Mouse (Mus musculus): ENCODE measurements around the gene Zfp566. TPM values are rescaled to one million over a fixed set of nuclear protein-coding genes. Genes with fewer than 3 reads are reported as not detected.
A peak's percentile ranks its signal among the peaks of the same experiment; 100 is the strongest.
"Not testable (repeated sequence)": the region's sequence is repeated elsewhere in the genome, so short reads cannot be mapped to it uniquely, and the experiment has no call there.

The Zfp566 gene
- total and polyA plus RNA-seq, 2 experiments from 2014 or later, result 0.93 to 18.0 TPM

GRCm38 (mm10) chr7:30121308-30122187 lies 31.2 kb upstream of the Zfp566 start, which contains the start of gene Zfp382:
Gene Zfp382, plus strand, starts transcription at chr7:30121942.
- H3K4me3 ChIP-seq (ENCODE audit: low read depth, low read length), result peak within 1 kb of the TSS; percentile 76
- peak; percentile 34 for TF ChIP-seq CTCF (IDR thresholded peaks at IDR 0.05)
- peak within 1 kb of the TSS; percentile 81 for H3K9ac ChIP-seq (replicated peaks; ENCODE audit: low read length, poor library complexity, severe bottlenecking)
- no peaks in the 10 kb centered on the region; the same call in 1 of the 2 replicates for H3K4me1 ChIP-seq (ENCODE audit: insufficient read depth, low read length)
- peak within 1 kb of the TSS; percentile 84 for H3K27ac ChIP-seq (ENCODE audit: low read depth, low read length)
- peak within 1 kb of the TSS; percentile 63 for H3K4me2 ChIP-seq (ENCODE audit: low read depth, low read length, poor library complexity, severe bottlenecking)
- under 1% methylated on average over 61 of the region's 61 CpGs for WGBS
- H3K36me3 ChIP-seq (ENCODE audit: insufficient read depth, low read length), result peaks cover 9% of the 10 kb centered on the region; the same call in 1 of the 2 replicates
- ATAC-seq (ENCODE audit: low FRiP score), result peak; percentile 92
- DNase-seq (ENCODE audit: low spot score), result peak; percentile 93
- H3K9me3 ChIP-seq (ENCODE audit: low read length), result no peaks in the 10 kb centered on the region
- H3K27me3 ChIP-seq (ENCODE audit: insufficient read depth, low read length), result no peaks in the 10 kb centered on the region

- not testable (repeated sequence) for DNase-seq (ENCODE audit: low spot score); H3K9ac ChIP-seq (replicated peaks; ENCODE audit: low read length, poor library complexity, severe bottlenecking); H3K27me3 ChIP-seq (ENCODE audit: insufficient read depth, low read length); H3K9me3 ChIP-seq (ENCODE audit: low read length); H3K27ac ChIP-seq (ENCODE audit: low read depth, low read length); H3K4me1 ChIP-seq (ENCODE audit: insufficient read depth, low read length); H3K4me2 ChIP-seq (ENCODE audit: low read depth, low read length, poor library complexity, severe bottlenecking); H3K36me3 ChIP-seq (ENCODE audit: insufficient read depth, low read length); H3K4me3 ChIP-seq (ENCODE audit: low read depth, low read length); ATAC-seq (ENCODE audit: low FRiP score)
- 95% methylated on average over 12 of the region's 12 CpGs for WGBS
Observed at GRCm38 (mm10) chr7:30117935-30118334, 27.6 kb upstream of the Zfp566 start.

GRCm38 (mm10) chr7:30116076-30116475 lies 25.7 kb upstream of the Zfp566 start:
- ATAC-seq (ENCODE audit: low FRiP score) (no peak), DNase-seq (ENCODE audit: low spot score) (no peak)
- H3K9me3 ChIP-seq (ENCODE audit: low read length), result 0 out of 2 replicates have a peak, but pooled peaks cover 4% of the 10 kb centered on the region
- no peak overlapping the region for H3K9ac ChIP-seq (replicated peaks; ENCODE audit: low read length, poor library complexity, severe bottlenecking)
- no peaks in the 10 kb centered on the region for H3K36me3 ChIP-seq (ENCODE audit: insufficient read depth, low read length)
- no peaks in the 10 kb centered on the region for H3K27me3 ChIP-seq (ENCODE audit: insufficient read depth, low read length)
- H3K4me1 ChIP-seq (ENCODE audit: insufficient read depth, low read length), result no peaks in the 10 kb centered on the region
- 88% methylated on average over 5 of the region's 5 CpGs for WGBS
- no peak overlapping the region for H3K4me3 ChIP-seq (ENCODE audit: low read depth, low read length)
- no peak overlapping the region for H3K4me2 ChIP-seq (ENCODE audit: low read depth, low read length, poor library complexity, severe bottlenecking)
- no peak overlapping the region for H3K27ac ChIP-seq (ENCODE audit: low read depth, low read length)
- no peak for TF ChIP-seq CTCF (IDR thresholded peaks at IDR 0.05)

GRCm38 (mm10) chr7:30099297-30099696 lies 9.0 kb upstream of the Zfp566 start:
- no peak for ATAC-seq (ENCODE audit: low FRiP score)
- Histone ChIP-seq H3K9ac (replicated peaks; ENCODE audit: low read length, poor library complexity, severe bottlenecking) (no peak overlapping the region), H3K9me3 (ENCODE audit: low read length) (no peaks in the 10 kb centered on the region), H3K36me3 (ENCODE audit: insufficient read depth, low read length) (peaks cover 22% of the 10 kb centered on the region), H3K4me1 (ENCODE audit: insufficient read depth, low read length) (peaks cover 3% of the 10 kb centered on the region; the same call in 1 of the 2 replicates), H3K27ac (ENCODE audit: low read depth, low read length) (no peak overlapping the region), H3K27me3 (ENCODE audit: insufficient read depth, low read length) (no peaks in the 10 kb centered on the region), H3K4me2 (ENCODE audit: low read depth, low read length, poor library complexity, severe bottlenecking) (no peak overlapping the region), H3K4me3 (ENCODE audit: low read depth, low read length) (no peak overlapping the region)
- TF ChIP-seq CTCF (IDR thresholded peaks at IDR 0.05), result no peak
- no peak for DNase-seq (ENCODE audit: low spot score)
- WGBS, result 95% methylated on average over 13 of the region's 13 CpGs

GRCm38 (mm10) chr7:30095551-30096125 lies 5.3 kb upstream of the Zfp566 start:
- ATAC-seq (ENCODE audit: low FRiP score), result no peak
- no peak for TF ChIP-seq CTCF (IDR thresholded peaks at IDR 0.05)

More at GRCm38 (mm10) chr7:30095551-30096125, 5.3 kb upstream of the Zfp566 start:
- Histone ChIP-seq H3K4me2 (ENCODE audit: low read depth, low read length, poor library complexity, severe bottlenecking) (peak overlapping the region; percentile 68), H3K4me3 (ENCODE audit: low read depth, low read length) (peak overlapping the region; percentile 62), H3K27ac (ENCODE audit: low read depth, low read length) (peak overlapping the region; percentile 94; the same call in 1 of the 2 replicates), H3K27me3 (ENCODE audit: insufficient read depth, low read length) (no peaks in the 10 kb centered on the region), H3K4me1 (ENCODE audit: insufficient read depth, low read length) (peaks cover 3% of the 10 kb centered on the region; the same call in 1 of the 2 replicates), H3K9ac (replicated peaks; ENCODE audit: low read length, poor library complexity, severe bottlenecking) (peak overlapping the region; percentile 90), H3K9me3 (ENCODE audit: low read length) (no peaks in the 10 kb centered on the region), H3K36me3 (ENCODE audit: insufficient read depth, low read length) (peaks cover 5% of the 10 kb centered on the region; the same call in 1 of the 2 replicates)
- peak; percentile 10 for DNase-seq (ENCODE audit: low spot score)
- 2% methylated on average over 5 of the region's 5 CpGs for WGBS
